Mouse (Mus musculus) hindlimb bud, embryonic 11.5 days (tissue): Measurements from ENCODE around the gene Ttll13.

Experiments used
- DNase-seq: peaks from one replicate; pipeline ENCODE4 v3.0.0-alpha.2; 2012; ENCODE audit warnings: low read depth, low spot score; ENCODE audit errors: extremely low spot score

Gene Ttll13

DNA sequence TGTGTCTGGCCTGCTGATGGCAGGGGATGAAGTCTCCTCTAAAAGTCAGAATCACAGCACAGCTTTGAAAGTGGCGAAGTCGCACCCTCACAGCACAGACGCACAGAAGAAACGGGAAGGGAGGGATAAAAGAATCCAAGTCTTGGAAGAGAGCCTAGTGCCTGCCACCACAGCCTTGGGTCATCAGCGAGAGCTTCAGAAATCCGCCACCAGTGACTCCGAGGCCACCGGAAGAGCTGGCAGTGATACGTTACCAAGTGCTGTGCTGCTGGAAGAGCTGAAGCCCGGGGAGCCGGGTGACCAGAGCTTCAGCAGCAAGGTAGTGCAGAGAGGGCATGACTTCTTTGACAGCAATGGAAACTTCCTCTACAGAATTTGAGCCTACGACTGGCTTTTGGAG lies 18.4 kb downstream of the Ttll13 start:
- no peak for DNase-seq

DNA sequence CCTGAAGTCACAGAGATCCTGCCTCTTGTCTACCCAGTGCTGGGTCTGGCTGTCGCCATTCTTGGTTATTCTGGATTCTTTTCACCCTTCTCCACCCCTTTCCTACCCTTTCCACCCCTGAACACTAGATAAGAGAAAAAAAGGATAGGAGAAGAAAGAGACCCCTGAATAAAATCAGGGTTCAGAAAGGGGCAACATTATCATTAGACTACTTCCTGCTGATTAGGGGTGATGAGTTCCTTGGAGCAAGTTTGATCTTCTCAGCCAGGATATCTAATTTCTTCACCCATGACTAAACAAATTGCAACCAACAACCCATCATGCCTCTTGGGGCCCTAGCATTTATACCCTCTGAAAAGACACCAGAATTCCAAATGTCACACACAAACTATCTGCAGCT lies 21.6 kb downstream of the Ttll13 start:
- no peak for DNase-seq

DNA sequence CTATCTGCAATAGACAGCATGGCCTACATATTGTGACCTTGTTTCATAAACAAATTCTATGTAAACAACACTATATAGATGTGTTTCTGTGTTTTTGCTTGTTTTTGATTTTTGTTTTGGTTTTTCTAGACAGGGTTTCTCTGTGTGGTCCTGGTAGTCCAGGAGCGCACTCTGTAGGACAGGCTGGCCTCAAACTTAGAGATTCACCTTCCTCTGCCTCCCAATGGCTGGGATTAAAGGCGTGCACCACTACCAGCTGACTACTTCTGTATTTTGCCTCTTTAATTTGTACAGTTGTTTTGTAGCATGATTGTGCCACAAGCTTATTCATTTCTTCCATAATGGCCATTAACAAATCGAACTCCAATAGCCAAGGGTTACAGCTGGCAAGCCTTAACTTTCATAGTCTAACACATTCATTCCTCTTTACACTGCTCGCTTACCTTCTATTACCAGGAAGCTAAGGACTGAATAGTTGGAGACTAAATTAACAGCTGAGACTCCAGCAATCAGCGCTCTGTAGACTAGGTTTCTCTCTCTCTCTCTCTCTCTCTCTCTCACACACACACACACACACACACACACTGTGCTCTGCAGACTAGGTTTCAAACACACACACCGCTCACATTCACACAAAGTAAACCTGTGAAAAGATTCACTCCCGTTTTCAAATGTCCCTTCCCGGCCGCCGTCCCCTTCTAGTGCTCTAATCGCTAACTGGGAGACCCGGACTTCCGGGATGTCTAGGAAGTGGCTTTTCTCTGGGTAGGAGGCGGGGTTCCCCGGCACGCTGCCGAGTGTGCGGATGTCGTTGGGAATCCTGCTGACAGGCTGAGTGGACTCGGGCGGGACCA lies 22.9 kb downstream of the Ttll13 start, which contains the start of gene Vps33b:
TSS of gene Vps33b (plus strand) at position 753 of the 854 bp plus-strand sequence.
- DNase-seq, result peak; percentile 70

DNA sequence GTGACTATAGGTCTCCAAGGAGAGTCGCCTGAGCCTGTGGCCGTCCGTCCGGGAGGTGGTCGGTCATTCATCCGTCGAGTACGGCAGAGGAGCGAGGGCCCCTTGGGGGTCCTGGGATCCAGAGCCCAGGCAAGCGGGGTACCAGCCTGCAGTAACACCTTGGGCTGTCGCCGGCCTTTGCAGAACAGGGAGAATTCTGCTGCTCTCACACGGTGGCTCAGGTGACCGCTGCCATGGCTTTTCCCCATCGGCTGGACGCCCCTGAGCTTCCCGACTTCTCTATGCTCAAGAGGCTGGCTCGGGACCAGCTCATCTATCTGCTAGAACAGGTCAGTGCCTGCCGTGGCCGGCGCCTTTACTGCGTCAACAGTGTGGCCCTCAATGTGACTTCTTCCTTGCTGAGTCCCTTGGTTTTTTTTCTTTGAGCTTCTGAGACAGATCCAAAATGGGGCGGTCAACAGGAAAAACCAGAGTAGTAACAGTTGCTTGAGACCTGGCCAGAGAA lies 23.6 kb downstream of the Ttll13 start:
- no peak for DNase-seq

DNA sequence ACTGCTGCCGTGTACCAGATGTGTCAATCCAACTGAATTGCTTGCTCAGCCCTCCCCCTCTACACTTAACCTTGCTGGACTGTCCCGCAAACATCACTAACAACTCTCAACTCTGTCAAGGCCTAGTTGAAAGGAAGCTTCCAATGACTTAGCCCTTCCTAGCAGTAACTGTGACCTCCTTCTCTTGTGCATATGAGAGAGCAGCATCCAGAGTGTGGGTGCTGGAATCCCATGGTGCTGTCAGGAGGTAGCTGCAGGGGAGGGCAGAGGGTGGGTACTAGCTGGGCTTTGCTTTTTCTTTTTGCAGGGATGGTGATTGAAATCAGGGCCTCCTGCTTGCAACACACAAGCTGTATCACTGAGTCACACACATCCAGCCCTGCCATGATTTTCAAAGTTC lies 27.3 kb downstream of the Ttll13 start:
- DNase-seq, result no peak

DNA sequence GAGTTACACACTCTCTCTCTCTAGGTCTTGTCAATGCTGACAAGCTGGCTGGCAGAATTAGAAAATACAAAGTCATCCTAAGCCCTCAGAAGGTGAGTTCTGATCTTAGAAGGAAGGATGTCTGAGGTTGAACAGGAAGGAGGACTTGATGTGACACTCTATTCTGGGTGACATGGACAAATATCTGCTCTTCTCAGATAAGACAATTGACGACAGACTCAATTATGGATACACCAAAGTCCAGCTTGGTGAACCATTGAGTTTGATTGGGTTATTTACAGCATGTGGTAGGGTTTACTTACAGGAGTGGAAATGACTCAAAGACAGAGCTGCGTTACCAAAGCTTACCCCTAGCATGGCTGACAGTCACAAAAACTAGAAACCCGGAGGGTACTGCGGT lies 30.2 kb downstream of the Ttll13 start:
- DNase-seq, result no peak

DNA sequence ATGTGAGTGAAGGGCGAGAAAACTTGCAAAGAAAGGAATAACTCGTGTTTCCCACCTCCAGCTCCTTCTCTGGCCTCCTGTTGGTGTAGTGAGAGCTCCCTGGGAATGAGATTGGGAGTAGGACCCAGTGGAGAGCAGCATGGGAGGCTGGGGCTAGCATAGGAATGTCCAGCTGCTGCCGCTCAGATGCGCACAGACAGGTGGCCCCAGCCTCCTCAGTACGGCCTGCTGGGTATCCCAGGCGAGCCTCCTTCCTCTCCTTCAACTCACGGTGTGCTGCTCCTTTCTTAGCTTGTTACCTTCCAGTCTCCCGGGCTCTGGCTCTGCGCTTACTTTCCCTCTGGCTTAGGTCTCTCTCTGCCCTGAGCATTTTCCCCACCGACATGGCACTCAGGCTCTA lies 33.9 kb downstream of the Ttll13 start:
- DNase-seq, result no peak

DNA sequence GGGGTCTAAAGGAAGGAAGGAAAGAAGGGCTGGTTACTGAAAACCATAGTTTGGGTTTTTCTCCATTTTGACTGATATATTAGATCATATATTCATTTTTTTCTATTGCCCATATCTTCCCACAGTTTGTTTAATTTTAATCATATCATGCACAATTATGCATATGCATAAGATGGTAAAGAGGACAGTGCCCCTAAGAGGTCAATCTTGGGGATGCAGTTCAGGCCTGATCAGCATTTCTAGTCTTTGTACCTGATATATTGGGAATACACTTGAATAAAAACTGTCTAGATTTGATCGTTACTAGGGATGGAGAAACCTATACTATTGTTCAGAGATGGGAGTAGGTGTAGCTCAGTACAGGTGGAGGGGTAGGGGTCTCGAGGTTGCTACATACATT lies 34.8 kb downstream of the Ttll13 start:
- no peak for DNase-seq

DNA sequence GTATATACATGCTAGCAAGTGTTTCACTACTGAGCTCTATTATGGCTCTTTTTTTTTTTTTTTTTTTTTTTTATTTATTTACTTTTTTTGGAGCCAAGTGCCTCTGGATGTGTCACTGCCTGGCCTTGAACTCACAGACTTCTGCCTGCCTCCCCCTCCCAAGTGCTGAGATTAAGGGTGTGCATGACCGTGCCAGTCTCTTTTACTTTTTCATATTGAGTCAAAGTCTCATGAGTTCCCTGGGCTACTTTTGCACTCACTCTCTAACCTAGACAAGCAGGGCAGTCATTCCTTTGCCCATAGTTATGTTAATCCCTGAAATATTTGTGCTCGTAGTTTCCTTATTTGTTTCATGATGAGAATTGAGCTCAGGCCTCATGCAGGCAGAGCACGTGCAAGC lies 35.5 kb downstream of the Ttll13 start:
- DNase-seq, result no peak

DNA sequence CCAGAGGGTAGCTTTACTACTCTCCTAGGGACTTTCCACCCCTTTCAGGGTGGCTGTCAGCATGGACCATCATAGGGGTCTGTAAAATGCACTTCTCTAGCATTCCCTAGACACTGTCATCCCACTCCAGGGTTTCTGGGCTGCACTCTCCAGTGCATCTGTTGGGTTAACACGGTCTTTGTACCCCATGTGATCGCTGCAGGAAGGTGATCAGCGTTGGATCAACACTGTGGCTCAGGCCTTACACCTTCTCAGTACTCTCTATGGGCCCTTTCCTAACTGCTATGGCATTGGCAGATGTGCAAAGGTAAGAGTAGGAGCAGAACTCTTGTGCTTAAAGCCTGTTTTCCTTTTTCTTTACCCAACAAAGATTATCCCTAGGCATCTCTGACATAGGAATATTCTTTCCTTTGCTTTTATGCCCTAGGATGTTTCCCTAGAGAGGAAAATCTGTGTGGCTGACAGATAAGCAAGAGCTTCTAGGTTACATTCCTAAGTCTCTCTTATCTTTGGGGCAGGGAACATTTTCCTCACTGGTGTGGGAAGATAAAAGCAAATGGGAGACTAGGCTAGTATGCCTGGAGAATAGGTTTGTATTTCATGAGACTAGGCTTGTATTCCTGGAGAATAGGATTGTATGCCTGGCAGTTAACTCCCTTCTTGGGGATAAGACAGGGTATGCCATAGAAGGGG lies 37.2 kb downstream of the Ttll13 start:
- DNase-seq, result no peak

DNA sequence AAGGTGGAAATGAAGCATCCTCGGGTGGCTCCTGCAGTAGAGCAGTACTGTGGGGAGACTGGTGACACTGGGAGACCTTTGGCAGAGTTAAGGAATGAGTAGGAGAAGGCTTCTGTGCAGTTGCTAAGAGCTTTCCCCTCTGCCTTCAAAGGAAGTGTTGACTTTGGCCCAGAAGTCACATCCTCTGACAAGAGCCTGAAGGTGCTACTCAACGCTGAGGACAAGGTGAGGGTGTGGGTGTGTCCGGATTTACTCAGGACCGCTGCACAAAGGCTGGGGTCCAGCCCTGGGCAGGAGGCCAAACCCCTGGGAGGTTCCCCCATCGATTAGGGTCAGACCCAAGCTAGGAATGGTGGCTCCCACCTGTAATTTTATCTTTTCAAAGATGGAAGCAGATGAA lies 38.2 kb downstream of the Ttll13 start:
- no peak for DNase-seq

DNA sequence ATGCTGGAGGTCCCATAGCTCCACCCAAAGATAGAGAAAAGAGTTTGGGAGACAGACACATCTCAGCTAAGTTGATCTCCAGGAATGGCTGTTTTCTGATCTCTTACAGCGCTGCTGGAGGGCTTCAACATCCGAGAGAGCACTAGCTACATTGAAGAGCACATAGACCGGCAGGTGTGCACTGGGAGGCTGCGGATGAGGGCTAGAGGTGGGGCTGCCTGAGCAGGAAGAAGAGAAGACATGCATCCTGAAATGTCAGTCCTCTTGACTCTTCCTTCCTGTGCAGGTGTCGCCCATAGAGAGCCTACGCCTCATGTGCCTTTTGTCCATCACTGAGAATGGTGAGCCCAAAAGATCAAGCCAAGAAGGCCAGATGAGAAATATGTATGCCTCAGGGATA lies 39.5 kb downstream of the Ttll13 start:
- no peak for DNase-seq

DNA sequence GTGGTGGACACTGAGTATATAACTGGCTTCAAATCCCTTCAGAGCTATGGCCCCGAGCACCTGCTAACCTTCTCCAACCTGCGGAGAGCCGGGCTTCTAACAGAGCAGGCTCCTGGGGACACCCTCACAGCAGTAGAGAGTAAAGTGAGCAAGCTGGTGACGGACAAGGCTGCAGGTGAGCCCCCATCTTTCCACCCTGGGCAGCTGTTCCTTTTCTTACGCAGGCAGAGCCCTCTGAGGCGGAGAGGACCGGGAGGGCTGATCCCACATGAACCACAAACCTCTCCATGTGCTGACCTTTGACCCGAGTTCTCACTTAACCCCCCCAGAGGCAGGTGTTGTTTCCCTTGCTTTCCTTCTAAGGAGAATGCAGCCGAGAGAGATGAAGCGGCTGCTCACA lies 41.6 kb downstream of the Ttll13 start:
- no peak for DNase-seq

DNA sequence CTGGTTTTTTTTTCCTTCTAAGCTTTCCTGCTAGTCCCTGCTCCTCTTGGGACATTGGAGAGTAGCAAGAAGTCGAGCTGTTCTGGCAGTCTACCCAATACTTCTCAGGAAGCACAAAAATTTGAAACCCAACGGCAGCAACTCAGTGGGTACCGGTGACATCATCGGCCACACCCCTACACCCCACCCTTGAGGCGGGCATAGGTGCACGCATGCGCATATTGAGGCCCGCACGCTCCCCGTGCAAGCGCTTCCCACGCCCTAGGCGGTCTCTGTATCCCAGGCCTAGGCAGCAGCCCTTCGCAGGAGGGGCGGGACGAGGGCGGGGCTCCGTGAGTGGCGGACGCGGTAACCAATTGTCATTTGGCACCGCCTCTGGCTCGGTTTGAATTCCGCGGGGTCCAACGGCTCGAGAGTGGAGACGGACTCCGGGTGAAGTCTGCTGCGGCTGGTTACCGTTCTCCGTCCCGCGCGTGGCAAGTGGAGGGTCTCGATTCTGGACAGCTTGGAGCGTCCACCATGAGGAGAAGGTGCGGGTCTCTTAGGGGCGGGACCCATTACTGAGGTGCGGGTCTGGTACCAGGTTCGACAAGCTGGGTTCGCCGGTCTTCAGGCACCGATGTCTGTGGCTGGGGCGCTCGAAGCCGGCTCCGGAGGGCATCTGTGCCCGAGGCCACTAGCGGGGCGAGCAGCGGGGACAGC lies 48.0 kb downstream of the Ttll13 start, which contains the start of gene Prc1:
TSS of gene Prc1 (plus strand) at position 389 of the 702 bp plus-strand sequence.
- DNase-seq, result peak; percentile 88

DNA sequence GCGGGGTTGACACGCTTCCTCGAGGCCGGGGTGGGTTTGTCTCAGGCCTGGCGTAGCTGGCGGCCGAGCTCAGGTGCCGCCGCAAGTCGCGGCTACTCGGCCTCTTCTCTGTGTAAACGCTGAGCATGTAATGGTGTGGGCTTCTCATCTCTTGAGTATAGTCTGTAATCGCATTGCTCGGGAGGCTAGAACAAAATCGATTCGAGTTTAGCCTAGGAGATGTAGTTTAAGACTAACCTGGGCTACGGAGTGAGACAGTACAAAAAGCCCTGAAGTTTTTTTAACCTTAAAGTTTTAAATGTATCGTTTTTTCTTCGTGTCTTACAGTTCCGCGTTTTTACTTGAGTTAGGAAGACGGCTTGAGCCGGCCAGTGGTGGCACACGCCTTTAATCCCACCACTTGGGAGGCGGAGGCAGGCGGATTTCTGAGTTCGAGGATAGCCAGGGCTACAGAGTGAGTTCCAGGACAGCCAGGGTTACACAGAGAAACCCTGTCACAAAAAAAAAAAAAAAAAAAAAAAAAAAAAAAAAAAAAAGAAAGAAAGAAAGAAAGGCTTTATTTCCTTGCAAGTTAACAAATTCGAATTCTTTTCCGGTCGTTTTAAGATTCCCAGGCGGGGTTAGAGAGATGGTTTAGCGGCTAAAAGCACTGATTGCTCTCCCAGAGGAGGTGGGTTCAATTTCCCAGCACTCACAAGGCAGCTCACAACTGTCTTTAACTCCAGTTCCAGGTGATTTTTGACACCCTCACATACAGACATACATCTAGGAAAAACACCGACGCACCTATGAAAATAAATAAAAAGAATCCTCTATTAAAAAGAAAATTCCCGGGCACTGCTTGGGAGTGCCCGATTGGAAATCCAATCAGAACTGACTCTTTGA lies 48.8 kb downstream of the Ttll13 start:
- peak; percentile 26 for DNase-seq

DNA sequence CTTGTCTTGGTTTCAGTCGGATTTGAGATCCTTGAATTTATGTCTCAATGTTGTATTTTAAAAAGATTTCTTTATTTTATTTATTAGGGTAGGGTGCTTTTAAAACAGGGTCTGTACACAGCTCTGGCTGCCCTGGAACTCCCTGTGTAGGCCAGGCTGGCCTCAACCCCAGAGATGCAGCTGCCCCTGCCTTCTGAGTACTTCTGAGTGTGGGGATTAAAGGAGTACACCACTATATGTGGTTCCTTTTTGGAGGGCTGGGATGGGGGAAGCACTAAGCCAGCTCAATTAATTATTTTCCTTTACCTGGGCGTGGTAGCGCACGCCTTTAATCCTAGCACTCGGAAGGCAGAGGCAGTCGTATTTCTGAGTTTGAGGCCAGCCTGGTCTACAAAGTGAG lies 50.3 kb downstream of the Ttll13 start:
- DNase-seq, result no peak

DNA sequence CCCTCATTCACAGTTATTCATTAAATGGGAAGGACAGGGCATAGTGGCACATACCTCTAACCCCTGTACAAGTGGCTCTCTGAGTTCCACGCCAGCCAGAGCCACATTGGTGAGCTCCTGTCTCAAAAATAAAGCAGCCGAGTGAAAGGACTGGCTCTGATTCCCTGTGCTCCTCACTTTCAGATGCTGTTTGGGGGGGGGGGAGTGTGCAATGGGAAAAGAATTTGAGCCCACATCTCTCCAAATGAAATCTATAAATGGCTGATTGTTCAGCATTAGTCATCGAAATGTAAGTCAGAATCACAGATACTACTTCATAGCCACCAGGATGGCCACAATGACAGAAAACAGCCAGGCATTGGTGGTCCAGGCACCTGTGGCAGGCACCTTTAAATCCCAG lies 50.9 kb downstream of the Ttll13 start:
- no peak for DNase-seq

DNA sequence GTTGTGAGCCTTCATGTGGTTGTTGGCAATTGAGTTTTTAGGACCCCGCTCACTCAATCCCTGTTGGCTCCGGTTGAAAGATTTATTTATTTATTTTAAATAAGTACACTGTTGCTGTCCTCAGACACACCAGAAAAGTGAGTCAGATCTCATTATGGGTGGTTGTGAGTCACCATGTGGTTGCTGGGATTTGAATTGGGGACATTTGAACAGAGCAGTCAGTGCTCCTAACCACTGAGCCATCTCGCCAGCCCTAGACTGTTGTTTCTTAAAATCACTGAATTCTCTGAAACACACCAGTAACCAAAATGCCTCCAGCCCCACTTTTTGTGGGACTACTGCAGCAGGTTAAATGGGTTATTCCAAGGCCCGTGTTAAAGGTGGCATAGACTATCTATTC lies 52.6 kb downstream of the Ttll13 start:
- DNase-seq, result no peak

DNA sequence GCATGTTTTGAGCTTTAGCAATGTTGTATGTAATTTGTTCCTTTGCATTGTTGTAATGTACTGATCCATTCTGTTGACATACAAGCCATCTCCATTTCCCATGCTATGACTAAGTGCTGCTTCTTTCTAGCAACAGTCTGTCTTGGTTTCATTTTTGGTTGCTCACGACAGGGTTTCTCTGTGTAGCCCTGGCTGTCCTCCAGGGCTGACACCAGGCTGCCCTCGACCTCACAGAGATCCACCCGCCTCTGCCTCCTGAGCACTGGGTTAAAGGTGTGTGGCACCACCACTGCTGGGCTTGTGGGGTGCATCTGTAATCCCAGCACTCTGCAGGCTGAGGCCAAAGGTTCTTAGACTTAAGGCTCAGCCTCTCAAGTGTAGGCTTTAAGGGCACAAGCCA lies 53.4 kb downstream of the Ttll13 start:
- DNase-seq, result no peak

DNA sequence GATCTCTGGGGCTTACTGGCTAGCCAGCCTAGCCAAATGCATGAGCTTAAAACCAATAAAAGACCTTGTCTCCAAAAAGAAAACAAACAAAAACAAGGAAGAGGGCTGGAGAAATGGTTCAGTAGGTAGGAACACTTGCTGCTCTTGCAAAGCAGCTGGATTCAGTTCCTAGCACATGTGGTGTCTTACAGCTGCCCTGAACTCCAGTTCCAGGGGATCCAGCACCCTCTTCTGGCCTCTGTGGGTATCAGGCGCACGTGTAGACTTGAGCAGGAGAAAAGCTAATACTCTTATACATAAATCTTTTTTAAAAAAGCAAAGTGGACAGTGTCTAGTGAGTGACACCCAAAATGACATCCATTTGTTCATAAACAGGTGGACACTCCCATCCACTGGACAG lies 55.3 kb downstream of the Ttll13 start:
- DNase-seq, result no peak

DNA sequence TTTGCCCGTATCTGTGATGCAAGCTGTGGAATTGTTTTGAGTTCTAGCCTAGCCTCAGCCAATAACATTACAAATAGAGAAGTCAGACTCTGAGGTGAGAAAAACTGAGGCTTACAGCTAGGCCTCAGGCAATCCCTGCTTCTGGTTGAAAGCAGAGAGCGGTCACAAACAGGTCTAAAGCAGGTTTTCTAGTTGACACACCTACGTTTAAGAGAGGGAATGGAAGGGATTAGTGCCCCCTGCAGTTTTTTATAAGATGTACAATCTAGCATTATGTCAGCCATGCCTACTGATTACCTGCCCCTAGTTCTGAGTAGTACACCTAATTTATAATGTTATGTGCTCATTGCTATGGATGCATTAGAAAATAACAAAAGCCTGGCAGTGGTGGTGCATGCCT lies 61.6 kb downstream of the Ttll13 start:
- no peak for DNase-seq
